Mouse (Mus musculus): ENCODE measurements around the gene Tas1r3. TPM values are rescaled to one million over a fixed set of nuclear protein-coding genes. Genes with fewer than 3 reads are reported as not detected.

Gene Tas1r3
- polyA plus RNA-seq, 1 experiment from 2014 or later: 0.48 TPM

DNA sequence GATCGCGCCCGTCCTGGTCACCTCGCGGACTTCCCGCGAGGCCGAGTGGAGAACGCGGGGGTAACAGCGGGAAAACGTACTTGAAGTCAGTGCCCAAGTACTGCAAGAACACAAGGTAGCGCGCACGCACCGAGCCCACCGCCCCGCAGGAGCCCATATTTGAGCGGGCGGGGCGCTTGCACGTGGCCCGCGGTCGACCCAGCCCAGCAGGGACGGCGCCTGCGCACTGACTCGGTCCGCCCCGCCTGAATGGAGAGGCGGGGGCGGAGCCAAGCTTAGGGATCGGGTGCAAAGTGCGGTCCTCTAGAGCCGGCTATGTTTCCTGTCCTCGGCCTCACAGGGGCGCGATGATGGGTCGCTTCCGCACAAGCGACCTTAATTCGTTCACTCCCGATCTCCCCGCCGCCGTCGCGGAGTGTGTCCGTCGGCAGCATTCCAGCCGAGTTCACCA lies 28.4 kb upstream of the Tas1r3 start, which contains the start of the genes Pusl1 and Acap3:
Gene Pusl1 (minus strand): TSS at position 231 of the 451 bp plus-strand sequence.
Gene Acap3 (plus strand): TSS at position 272 of the 451 bp plus-strand sequence.
- Histone ChIP-seq H3K27ac (ENCODE audit: low read depth, low read length) (peak within 1 kb of the TSS; percentile 96), H3K36me3 (ENCODE audit: control insufficient read depth, insufficient read depth, low read length) (peaks cover 13% of the 10 kb centered on the region), H3K9me3 (ENCODE audit: control insufficient read depth, low read length) (no peaks in the 10 kb centered on the region), H3K4me2 (ENCODE audit: low read depth) (peak within 1 kb of the TSS; percentile 98), H3K27me3 (ENCODE audit: control insufficient read depth, insufficient read depth, low read length) (no peaks in the 10 kb centered on the region), H3K4me1 (ENCODE audit: control insufficient read depth, insufficient read depth, low read length) (peaks cover 27% of the 10 kb centered on the region), H3K9ac (ENCODE audit: low read length) (peak within 1 kb of the TSS; percentile 88), H3K4me3 (ENCODE audit: low read depth, low read length) (peak within 1 kb of the TSS; percentile 90)
- ATAC-seq (ENCODE audit: insufficient read depth, low FRiP score, low TSS enrichment) (peak; percentile 89), DNase-seq (ENCODE audit: low spot score) (peak; percentile 97)
- WGBS: 0% methylated on average over 52 of the region's 52 CpGs

DNA sequence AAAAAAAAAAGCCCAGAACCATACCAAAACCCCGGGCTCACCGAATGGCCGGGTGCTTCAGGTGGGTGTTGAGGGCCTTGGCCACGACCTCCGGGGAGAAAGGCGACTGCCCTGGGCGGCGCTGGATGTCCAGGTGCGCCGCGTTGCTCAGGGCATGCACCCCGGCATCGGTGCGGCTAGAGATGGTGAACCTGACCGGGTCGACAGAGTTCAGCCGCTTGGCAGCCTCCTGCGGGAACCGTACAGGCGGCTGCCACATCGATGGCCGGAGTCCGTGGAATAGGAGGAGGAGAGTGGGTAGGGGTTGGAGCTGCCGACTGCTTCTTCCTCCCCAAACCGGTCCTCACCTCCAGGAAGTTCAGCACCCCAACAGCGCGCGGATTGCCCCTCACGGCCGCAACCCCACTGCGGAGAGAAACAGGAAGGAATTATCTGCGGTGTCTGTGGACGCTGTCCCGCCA lies 27.9 kb upstream of the Tas1r3 start:
- ATAC-seq (ENCODE audit: insufficient read depth, low FRiP score, low TSS enrichment) (no peak), DNase-seq (ENCODE audit: low spot score) (no peak)
- Histone ChIP-seq H3K36me3 (ENCODE audit: control insufficient read depth, insufficient read depth, low read length) (peaks cover 13% of the 10 kb centered on the region), H3K9me3 (ENCODE audit: control insufficient read depth, low read length) (no peaks in the 10 kb centered on the region), H3K4me3 (ENCODE audit: low read depth, low read length) (peak overlapping the region; percentile 90), H3K9ac (ENCODE audit: low read length) (peak overlapping the region; percentile 88), H3K27me3 (ENCODE audit: control insufficient read depth, insufficient read depth, low read length) (no peaks in the 10 kb centered on the region), H3K27ac (ENCODE audit: low read depth, low read length) (no peak overlapping the region; the same call in 1 of the 2 replicates), H3K4me2 (ENCODE audit: low read depth) (peak overlapping the region; percentile 98), H3K4me1 (ENCODE audit: control insufficient read depth, insufficient read depth, low read length) (peaks cover 27% of the 10 kb centered on the region)
- under 1% methylated on average over 34 of the region's 34 CpGs for WGBS

DNA sequence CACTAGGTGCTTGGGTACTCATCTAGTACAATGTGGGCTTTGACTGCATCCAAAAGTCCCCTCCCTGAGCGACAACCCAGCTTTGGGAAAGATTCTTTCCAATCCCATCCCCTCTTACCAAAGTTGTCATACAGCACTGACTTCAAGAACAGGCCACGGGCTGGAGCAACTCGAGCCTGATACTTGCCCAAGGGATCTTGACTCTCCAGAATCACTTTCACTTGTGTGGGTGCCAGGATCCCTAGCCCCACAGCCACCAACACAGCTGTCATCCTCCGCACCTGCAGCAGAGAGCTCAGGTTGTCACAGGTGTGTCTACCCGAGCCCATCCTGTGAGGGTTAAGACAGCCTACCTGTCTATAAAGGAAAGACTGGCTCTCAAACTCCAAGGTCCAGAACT lies 26.2 kb upstream of the Tas1r3 start:
- H3K27ac ChIP-seq (ENCODE audit: low read depth, low read length): no peak overlapping the region
- H3K4me2 ChIP-seq (ENCODE audit: low read depth): no peak overlapping the region
- H3K4me1 ChIP-seq (ENCODE audit: control insufficient read depth, insufficient read depth, low read length): peaks cover 19% of the 10 kb centered on the region
- 87% methylated on average over 5 of the region's 5 CpGs for WGBS
- H3K27me3 ChIP-seq (ENCODE audit: control insufficient read depth, insufficient read depth, low read length): no peaks in the 10 kb centered on the region
- DNase-seq (ENCODE audit: low spot score): no peak
- no peak for ATAC-seq (ENCODE audit: insufficient read depth, low FRiP score, low TSS enrichment)
- peaks cover 13% of the 10 kb centered on the region for H3K36me3 ChIP-seq (ENCODE audit: control insufficient read depth, insufficient read depth, low read length)
- no peak overlapping the region for H3K4me3 ChIP-seq (ENCODE audit: low read depth, low read length)
- H3K9ac ChIP-seq (ENCODE audit: low read length): no peak overlapping the region
- no peaks in the 10 kb centered on the region for H3K9me3 ChIP-seq (ENCODE audit: control insufficient read depth, low read length)

DNA sequence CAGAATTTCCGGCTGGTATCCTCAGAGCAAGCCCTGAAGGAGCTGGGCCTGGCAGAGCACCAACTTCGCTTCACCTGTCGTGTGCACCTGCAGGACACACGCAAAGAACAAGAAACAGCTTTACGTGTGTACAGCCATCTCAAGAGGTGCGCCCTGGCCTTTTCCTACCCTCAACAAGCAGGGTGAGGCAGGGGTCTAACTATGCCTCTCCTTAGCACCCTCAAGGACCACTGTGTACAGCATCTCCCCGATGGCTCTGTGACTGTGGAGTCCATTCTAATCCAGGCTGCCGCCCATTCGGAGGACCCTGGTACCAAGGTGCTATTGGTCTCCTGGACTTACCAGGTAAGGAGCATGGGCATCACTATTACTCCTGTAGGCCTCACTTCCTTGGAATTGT lies 25.0 kb upstream of the Tas1r3 start:
- ATAC-seq (ENCODE audit: insufficient read depth, low FRiP score, low TSS enrichment) (no peak), DNase-seq (ENCODE audit: low spot score) (no peak)
- no peak overlapping the region for H3K4me2 ChIP-seq (ENCODE audit: low read depth)
- peaks cover 13% of the 10 kb centered on the region for H3K36me3 ChIP-seq (ENCODE audit: control insufficient read depth, insufficient read depth, low read length)
- H3K4me3 ChIP-seq (ENCODE audit: low read depth, low read length): no peak overlapping the region
- H3K27ac ChIP-seq (ENCODE audit: low read depth, low read length): no peak overlapping the region
- no peaks in the 10 kb centered on the region for H3K27me3 ChIP-seq (ENCODE audit: control insufficient read depth, insufficient read depth, low read length)
- H3K9ac ChIP-seq (ENCODE audit: low read length): no peak overlapping the region
- peaks cover 10% of the 10 kb centered on the region for H3K4me1 ChIP-seq (ENCODE audit: control insufficient read depth, insufficient read depth, low read length)
- WGBS: 93% methylated on average over 9 of the region's 9 CpGs
- H3K9me3 ChIP-seq (ENCODE audit: control insufficient read depth, low read length): no peaks in the 10 kb centered on the region

DNA sequence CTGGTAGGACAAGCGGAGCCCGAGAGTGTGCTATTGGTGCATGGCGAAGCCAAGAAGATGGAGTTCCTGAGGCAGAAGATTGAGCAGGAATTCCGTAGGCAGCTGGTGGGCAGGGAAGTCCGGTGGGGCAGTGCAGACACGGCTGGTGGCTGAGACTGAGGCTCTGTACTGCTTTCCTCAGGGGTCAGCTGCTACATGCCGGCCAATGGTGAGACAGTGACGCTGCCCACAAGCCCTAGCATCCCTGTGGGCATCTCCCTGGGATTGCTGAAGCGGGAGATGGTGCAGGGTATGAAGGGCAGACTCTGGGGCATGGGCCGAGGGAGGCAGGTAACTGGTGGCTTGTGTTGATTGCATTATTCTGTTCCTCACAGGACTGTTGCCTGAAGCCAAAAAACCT lies 24.5 kb upstream of the Tas1r3 start:
- peaks cover 8% of the 10 kb centered on the region for H3K4me1 ChIP-seq (ENCODE audit: control insufficient read depth, insufficient read depth, low read length)
- H3K9me3 ChIP-seq (ENCODE audit: control insufficient read depth, low read length): no peaks in the 10 kb centered on the region
- H3K27ac ChIP-seq (ENCODE audit: low read depth, low read length): no peak overlapping the region
- 88% methylated on average over 10 of the region's 10 CpGs for WGBS
- peaks cover 13% of the 10 kb centered on the region for H3K36me3 ChIP-seq (ENCODE audit: control insufficient read depth, insufficient read depth, low read length)
- no peak overlapping the region for H3K9ac ChIP-seq (ENCODE audit: low read length)
- H3K4me2 ChIP-seq (ENCODE audit: low read depth): no peak overlapping the region
- H3K27me3 ChIP-seq (ENCODE audit: control insufficient read depth, insufficient read depth, low read length): no peaks in the 10 kb centered on the region
- no peak for DNase-seq (ENCODE audit: low spot score)
- ATAC-seq (ENCODE audit: insufficient read depth, low FRiP score, low TSS enrichment): no peak
- H3K4me3 ChIP-seq (ENCODE audit: low read depth, low read length): no peak overlapping the region

DNA sequence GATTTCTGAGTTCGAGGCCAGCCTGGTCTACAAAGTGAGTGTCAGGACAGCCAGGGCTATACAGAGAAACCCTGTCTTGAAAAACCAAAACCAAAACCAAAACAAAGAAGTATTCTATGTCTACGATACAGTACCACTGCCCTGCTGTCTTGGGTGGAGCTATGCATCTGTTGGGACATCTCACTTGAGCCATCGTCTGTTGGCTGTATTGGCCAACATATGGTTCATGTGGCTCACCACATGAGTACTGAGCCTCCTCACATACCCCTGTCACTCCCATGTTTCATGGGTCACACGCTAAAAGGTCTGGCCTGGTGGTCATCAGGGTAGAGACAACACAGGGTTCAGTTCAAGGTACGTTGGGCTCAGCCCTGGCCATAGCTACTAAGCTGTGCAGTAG lies 23.2 kb upstream of the Tas1r3 start:
- Histone ChIP-seq H3K4me1 (ENCODE audit: control insufficient read depth, insufficient read depth, low read length) (peaks cover 8% of the 10 kb centered on the region; the same call in 1 of the 2 replicates), H3K9me3 (ENCODE audit: control insufficient read depth, low read length) (no peaks in the 10 kb centered on the region), H3K36me3 (ENCODE audit: control insufficient read depth, insufficient read depth, low read length) (peaks cover 13% of the 10 kb centered on the region), H3K27ac (ENCODE audit: low read depth, low read length) (no peak overlapping the region), H3K4me3 (ENCODE audit: low read depth, low read length) (no peak overlapping the region), H3K4me2 (ENCODE audit: low read depth) (no peak overlapping the region), H3K27me3 (ENCODE audit: control insufficient read depth, insufficient read depth, low read length) (no peaks in the 10 kb centered on the region), H3K9ac (ENCODE audit: low read length) (no peak overlapping the region)
- WGBS: 91% methylated on average over 5 of the region's 5 CpGs
- no peak for DNase-seq (ENCODE audit: low spot score)
- no peak for ATAC-seq (ENCODE audit: insufficient read depth, low FRiP score, low TSS enrichment)

DNA sequence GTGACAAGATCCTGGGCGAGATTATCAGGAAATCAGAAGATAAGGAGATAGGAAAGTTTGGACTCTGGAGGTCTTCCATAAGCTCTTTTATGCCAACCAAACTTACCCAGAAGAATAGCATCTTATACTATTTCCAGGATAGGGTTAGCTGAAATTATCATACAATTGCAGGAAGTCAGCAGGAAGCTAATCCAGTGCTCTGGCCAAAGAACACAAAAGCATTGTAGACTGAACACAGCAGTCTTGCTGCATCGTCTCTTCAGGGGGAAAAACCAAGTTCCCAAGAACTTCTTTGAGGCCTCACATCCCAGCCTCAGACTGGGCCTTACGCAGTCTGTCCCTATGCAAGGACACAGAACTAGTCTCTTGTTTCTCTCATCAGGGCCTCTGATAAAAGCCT lies 20.4 kb upstream of the Tas1r3 start:
- Histone ChIP-seq H3K27me3 (ENCODE audit: control insufficient read depth, insufficient read depth, low read length) (no peaks in the 10 kb centered on the region), H3K27ac (ENCODE audit: low read depth, low read length) (no peak overlapping the region), H3K9ac (ENCODE audit: low read length) (no peak overlapping the region), H3K4me1 (ENCODE audit: control insufficient read depth, insufficient read depth, low read length) (no peaks in the 10 kb centered on the region), H3K4me3 (ENCODE audit: low read depth, low read length) (no peak overlapping the region), H3K36me3 (ENCODE audit: control insufficient read depth, insufficient read depth, low read length) (peaks cover 12% of the 10 kb centered on the region), H3K9me3 (ENCODE audit: control insufficient read depth, low read length) (no peaks in the 10 kb centered on the region), H3K4me2 (ENCODE audit: low read depth) (no peak overlapping the region)
- WGBS: 87% methylated on average over 3 of the region's 3 CpGs
- ATAC-seq (ENCODE audit: insufficient read depth, low FRiP score, low TSS enrichment) (no peak), DNase-seq (ENCODE audit: low spot score) (no peak)

DNA sequence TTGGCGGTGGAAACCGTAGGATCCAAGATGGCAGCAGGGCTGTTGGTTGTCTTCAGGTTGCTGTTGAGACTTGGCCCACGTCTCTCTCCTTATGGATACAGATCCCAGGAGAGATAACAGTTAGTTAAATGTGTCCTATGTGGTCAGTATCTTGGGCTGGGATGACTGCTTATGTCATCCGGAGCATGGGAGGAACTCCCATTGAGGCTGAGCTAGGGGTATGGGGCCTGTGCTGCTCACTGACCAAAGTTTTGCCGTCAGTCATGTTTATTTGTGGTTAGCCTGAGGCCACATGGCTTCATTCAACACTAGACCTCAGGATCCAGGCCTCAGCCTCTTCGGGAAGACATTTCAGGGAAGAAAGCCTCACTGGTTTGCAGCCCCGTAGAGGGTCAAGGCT lies 8.2 kb upstream of the Tas1r3 start:
- DNase-seq (ENCODE audit: low spot score) (no peak), ATAC-seq (ENCODE audit: insufficient read depth, low FRiP score, low TSS enrichment) (no peak)
- Histone ChIP-seq H3K27me3 (ENCODE audit: control insufficient read depth, insufficient read depth, low read length) (no peaks in the 10 kb centered on the region), H3K9ac (ENCODE audit: low read length) (no peak overlapping the region), H3K27ac (ENCODE audit: low read depth, low read length) (no peak overlapping the region), H3K4me2 (ENCODE audit: low read depth) (no peak overlapping the region), H3K36me3 (ENCODE audit: control insufficient read depth, insufficient read depth, low read length) (peaks cover 14% of the 10 kb centered on the region), H3K9me3 (ENCODE audit: control insufficient read depth, low read length) (no peaks in the 10 kb centered on the region), H3K4me1 (ENCODE audit: control insufficient read depth, insufficient read depth, low read length) (peaks cover 5% of the 10 kb centered on the region), H3K4me3 (ENCODE audit: low read depth, low read length) (no peak overlapping the region)
- 92% methylated on average over 7 of the region's 7 CpGs for WGBS

DNA sequence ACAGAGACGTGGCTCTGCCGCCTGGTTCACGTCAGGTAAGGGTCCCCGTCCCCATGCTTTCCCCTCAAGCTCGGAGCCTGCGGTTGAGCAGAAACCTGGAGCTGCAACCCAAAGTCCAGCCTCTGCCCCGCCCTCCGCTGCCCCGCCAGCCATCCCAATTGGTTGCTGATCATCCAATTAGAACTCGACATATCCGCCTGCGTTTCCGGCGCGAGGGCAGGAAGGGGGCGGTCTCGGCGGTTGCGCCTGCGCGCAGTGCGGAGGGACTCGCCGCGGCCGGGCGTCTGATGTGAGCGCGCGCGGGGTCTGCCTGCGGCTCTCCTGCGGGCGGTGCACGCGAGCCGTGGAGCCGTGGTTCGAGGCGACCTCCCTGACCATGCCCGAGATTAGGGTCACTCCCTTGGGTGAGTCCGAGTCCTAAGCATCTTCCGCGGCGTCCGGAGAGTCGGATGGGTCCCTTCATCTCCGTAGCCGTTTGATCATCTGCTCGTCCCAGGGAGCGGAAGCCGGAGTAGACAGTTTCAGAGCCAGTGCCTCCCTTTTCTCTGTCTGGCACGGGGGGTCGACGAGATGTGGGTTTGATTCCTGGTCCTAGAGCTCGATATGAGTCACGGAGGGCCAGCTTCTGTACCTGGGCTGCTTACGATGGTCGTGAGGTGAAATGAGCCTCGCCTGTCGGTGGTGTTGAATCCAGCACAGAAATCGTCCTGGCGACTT lies 6.3 kb upstream of the Tas1r3 start, which contains the start of the genes Cptp and Ints11:
Gene Cptp (minus strand): TSS at position 124 of the 717 bp plus-strand sequence.
Gene Ints11 (plus strand): TSS at position 230 of the 717 bp plus-strand sequence.
- ATAC-seq (ENCODE audit: insufficient read depth, low FRiP score, low TSS enrichment) (peak; percentile 94), DNase-seq (ENCODE audit: low spot score) (peak; percentile 96)
- peaks cover 5% of the 10 kb centered on the region for H3K4me1 ChIP-seq (ENCODE audit: control insufficient read depth, insufficient read depth, low read length)
- no peak within 1 kb of the TSS for H3K27ac ChIP-seq (ENCODE audit: low read depth, low read length)
- no peaks in the 10 kb centered on the region for H3K9me3 ChIP-seq (ENCODE audit: control insufficient read depth, low read length)
- H3K9ac ChIP-seq (ENCODE audit: low read length): peak within 1 kb of the TSS; percentile 83
- H3K4me3 ChIP-seq (ENCODE audit: low read depth, low read length): peak within 1 kb of the TSS; percentile 75
- H3K27me3 ChIP-seq (ENCODE audit: control insufficient read depth, insufficient read depth, low read length): no peaks in the 10 kb centered on the region
- H3K4me2 ChIP-seq (ENCODE audit: low read depth): peak within 1 kb of the TSS; percentile 97
- peaks cover 10% of the 10 kb centered on the region for H3K36me3 ChIP-seq (ENCODE audit: control insufficient read depth, insufficient read depth, low read length)
- under 1% methylated on average over 63 of the region's 63 CpGs for WGBS
